Mouse (Mus musculus) G1E (cell line): Measurements from ENCODE around the gene Cd180.

Experiments
- CTCF ChIP-seq: IDR thresholded peaks from 2 replicates; pipeline ENCODE4 v1.5.1; 2012; ENCODE audit warnings: low read depth, low read length, inconsistent platforms, mixed read lengths
- GATA1 ChIP-seq: IDR thresholded peaks from 2 replicates; pipeline ENCODE4 v1.6.1; 2012; ENCODE audit warnings: borderline replicate concordance, low read length, inconsistent platforms, mixed read lengths
- POLR2AphosphoS5 ChIP-seq: IDR thresholded peaks from 2 replicates; pipeline ENCODE4 v1.6.1; 2012; ENCODE audit warnings: low read depth, low read length, inconsistent platforms; ENCODE audit not compliant: insufficient replicate concordance
- TAL1 ChIP-seq: conservative IDR thresholded peaks from 2 replicates; pipeline ENCODE4 v1.6.1; 2012; ENCODE audit warnings: low read depth, low read length, inconsistent platforms, mixed read lengths

- TF ChIP-seq CTCF (no peak), GATA1 (no peak), POLR2AphosphoS5 (no peak), TAL1 (no peak)
These were observed 19.3 kb upstream of the Cd180 start for GRCm38 (mm10) chr13:102674083-102674482.
